9 mouse cellular contexts compared by ENCODE assay signal in the genomic region with DNA sequence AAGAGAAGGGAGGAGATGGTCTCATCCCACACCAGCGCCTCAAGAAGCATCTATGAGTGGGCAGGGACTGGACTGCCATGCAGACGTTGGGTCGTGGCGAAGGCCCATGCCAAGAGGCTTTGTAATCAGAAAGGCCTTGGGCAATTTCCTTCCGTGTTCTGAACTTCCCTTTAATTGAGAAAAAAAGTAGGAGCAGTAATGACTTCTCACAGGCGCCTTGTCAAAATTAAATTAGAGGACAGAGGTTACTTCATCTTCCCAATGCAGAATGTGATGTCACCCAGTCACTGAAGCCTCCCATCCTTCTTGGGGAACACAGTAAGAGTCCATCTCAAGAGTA. TPM values are rescaled to one million over a fixed set of nuclear protein-coding genes. Genes with fewer than 3 reads are reported as not detected.
DNase-seq lines count a peak whose midpoint lies in the region.
"Had no signal": no experiment of that assay in that cellular context is flagged by ENCODE, and none has a peak within 500 bp of the region (broad histone marks: within the 10 kb centered on the region; RNA-seq: fewer than 3 reads in every experiment).

No protein-coding gene starts in this region.

- no peak overlapping the region for H3K4me3 ChIP-seq in hindbrain, embryonic 10.5 days
- H3K4me3 ChIP-seq: liver, embryonic 13.5 days had no signal

- 90% methylated on average over 6 of the region's 6 CpGs for WGBS in hindbrain, embryonic 10.5 days

- H3K4me1 ChIP-seq in hindbrain, embryonic 10.5 days (replicated peaks): peaks cover 14% of the 10 kb centered on the region; the same call in 1 of the 2 replicates

- peak; percentile 16 for DNase-seq in kidney, adult 11 months
- DNase-seq in kidney, postnatal 25 days: no peak
- DNase-seq in MEL-GATA-1-ER (ENCODE audit: extremely low read depth, low read depth): peak; percentile 40
- DNase-seq in heart, adult 8-10 months (ENCODE audit: low spot score): peak; percentile 73
- DNase-seq in lung, postnatal 10 days: peak; percentile 63
- no peak for DNase-seq in hindbrain, embryonic 10.5 days (ENCODE audit: low spot score)
- DNase-seq in ovary, postnatal 36 days (ENCODE audit: low spot score): no peak
- no peak for DNase-seq in adrenal gland, postnatal 10 days
- DNase-seq: liver, embryonic 13.5 days had no signal

- no peak overlapping the region for H3K27ac ChIP-seq in hindbrain, embryonic 10.5 days

- H3K27me3 ChIP-seq in hindbrain, embryonic 10.5 days (ENCODE audit: insufficient read depth, poor library complexity, severe bottlenecking): no peaks in the 10 kb centered on the region
- H3K27me3 ChIP-seq: liver, embryonic 13.5 days had no signal

- H3K36me3 ChIP-seq in hindbrain, embryonic 10.5 days: peaks cover 93% of the 10 kb centered on the region
- H3K36me3 ChIP-seq: liver, embryonic 13.5 days had no signal

- H3K9me3 ChIP-seq in hindbrain, embryonic 10.5 days: no peaks in the 10 kb centered on the region
- H3K9me3 ChIP-seq: liver, embryonic 13.5 days had no signal

RNA-seq across cellular contexts. Expression of gene Nmt1, which starts 21.0 kb away (rescaled TPM):
- total RNA-seq in heart, adult 8-10 months (2022): 10 to 100 TPM; 67.2 to 74.7 (median 70.0) TPM
- 47.1 and 55.6 TPM in 2 replicates for polyA plus RNA-seq in hindbrain, embryonic 10.5 days (2016; fragmentation: Nextera tagmentation; extraction: Ambion mirVana)
- 10 to 100 TPM; 81.8 to 85.9 TPM for total RNA-seq in adrenal gland, postnatal 10 days (2021)

RNA-seq across cellular contexts. Expression of gene Dcakd, which starts 21.2 kb away (rescaled TPM):
- total RNA-seq in heart, adult 8-10 months (2022): 10 to 100 TPM; 54.2 to 95.5 (median 77.9) TPM
- polyA plus RNA-seq in hindbrain, embryonic 10.5 days (2016; fragmentation: Nextera tagmentation; extraction: Ambion mirVana): 272 and 276 TPM in 2 replicates
- total RNA-seq in adrenal gland, postnatal 10 days (2021): 10 to 100 TPM; 65.6 to 74.8 TPM

Comparison
In these comparisons a context has a peak if more than half of its experiments do, and no peak if none do; other contexts are left out.
1. DNase-seq: peak in kidney, adult 11 months (single experiment), MEL-GATA-1-ER (single experiment), heart, adult 8-10 months (single experiment) and lung, postnatal 10 days (single experiment); none in kidney, postnatal 25 days (0 of 2), hindbrain, embryonic 10.5 days (single experiment), ovary, postnatal 36 days (single experiment) and adrenal gland, postnatal 10 days (single experiment).